Mouse (Mus musculus) urinary bladder, adult 18-20 months (tissue): ENCODE measurements around the gene Apol8.

Source experiments
- DNase-seq, 2 experiments: peaks; one replicate each; pipeline ENCODE4 v3.0.0; 2022; ENCODE audit warnings: low spot score in 2 of 2, mixed read lengths in 2 of 2

Gene Apol8

GRCm38 (mm10) chr15:77785807-77786206 is 29.0 kb upstream of the Apol8 start:
- no peak for DNase-seq

GRCm38 (mm10) chr15:77784039-77784824 is 27.4 kb upstream of the Apol8 start:
- no peak for DNase-seq

- DNase-seq = no peak
These were observed 25.7 kb upstream of the Apol8 start for GRCm38 (mm10) chr15:77782449-77783014.

GRCm38 (mm10) chr15:77775186-77775963 is 18.6 kb upstream of the Apol8 start:
- DNase-seq = peak; percentile 42 to 74

GRCm38 (mm10) chr15:77774303-77774702 is 17.5 kb upstream of the Apol8 start:
- no peak for DNase-seq

- DNase-seq = no peak
These were observed 16.5 kb upstream of the Apol8 start for GRCm38 (mm10) chr15:77773099-77773915.

GRCm38 (mm10) chr15:77770942-77771341 is 14.1 kb upstream of the Apol8 start:
- no peak for DNase-seq

GRCm38 (mm10) chr15:77770341-77770740 is 13.5 kb upstream of the Apol8 start:
- no peak for DNase-seq

GRCm38 (mm10) chr15:77766981-77767380 is 10.2 kb upstream of the Apol8 start:
- DNase-seq = no peak

GRCm38 (mm10) chr15:77765484-77766093 is 8.8 kb upstream of the Apol8 start:
- DNase-seq = no peak

- DNase-seq = no peak
These were observed 7.7 kb upstream of the Apol8 start for GRCm38 (mm10) chr15:77764391-77765006.

- DNase-seq = no peak
These were observed 6.9 kb upstream of the Apol8 start for GRCm38 (mm10) chr15:77763702-77764101.

GRCm38 (mm10) chr15:77763050-77763449 is 6.2 kb upstream of the Apol8 start:
- no peak for DNase-seq

- no peak for DNase-seq
These were observed 5.0 kb upstream of the Apol8 start for GRCm38 (mm10) chr15:77761561-77762380.

- no peak for DNase-seq
These were observed 4.3 kb upstream of the Apol8 start for GRCm38 (mm10) chr15:77761083-77761482.

- no peak for DNase-seq
These were observed 3.2 kb upstream of the Apol8 start for GRCm38 (mm10) chr15:77760037-77760436.

- no peak for DNase-seq
These were observed 903 bp upstream of the Apol8 start for GRCm38 (mm10) chr15:77757586-77758226.

- DNase-seq = no peak
These were observed 722 bp downstream of the Apol8 start for GRCm38 (mm10) chr15:77756081-77756480.

GRCm38 (mm10) chr15:77755132-77755531 is 1.7 kb downstream of the Apol8 start:
- DNase-seq = no peak

GRCm38 (mm10) chr15:77752443-77752842 is 4.4 kb downstream of the Apol8 start:
- DNase-seq = no peak
